Mouse (Mus musculus): ENCODE data around the gene Gm17657. TPM values are rescaled to one million over a fixed set of nuclear protein-coding genes. Genes with fewer than 3 reads are reported as not detected.

The Gm17657 gene
- polyA plus RNA-seq, 1 experiment: 2.4 TPM

GRCm38 (mm10) chr17:29586921-29587320, 37.5 kb upstream of the Gm17657 start:
- Histone ChIP-seq H3K36me3 (ENCODE audit: control insufficient read depth, insufficient read depth, low read length, poor library complexity, severe bottlenecking) (0 out of 2 replicates have a peak, but pooled peaks cover 2% of the 10 kb centered on the region), H3K9me3 (replicated peaks; ENCODE audit: control insufficient read depth, insufficient read depth, low read length, poor library complexity, severe bottlenecking) (no peaks in the 10 kb centered on the region), H3K4me1 (ENCODE audit: control insufficient read depth, insufficient read depth, low read length) (no peaks in the 10 kb centered on the region), H3K4me3 (ENCODE audit: low read depth, low read length) (no peak overlapping the region), H3K27me3 (ENCODE audit: control insufficient read depth, insufficient read depth, low read length, poor library complexity, severe bottlenecking) (no peaks in the 10 kb centered on the region), H3K27ac (ENCODE audit: insufficient read depth, low read length) (no peak overlapping the region), H3K9ac (ENCODE audit: low read depth, poor library complexity, severe bottlenecking) (no peak overlapping the region)
- no peak for TF ChIP-seq POLR2A (IDR thresholded peaks at IDR 0.05; ENCODE audit: insufficient read depth, low read length)

- no peak overlapping the region for H3K4me3 ChIP-seq (ENCODE audit: low read depth, low read length)
- H3K36me3 ChIP-seq (ENCODE audit: control insufficient read depth, insufficient read depth, low read length, poor library complexity, severe bottlenecking): 0 out of 2 replicates have a peak, but pooled peaks cover 2% of the 10 kb centered on the region
- H3K9ac ChIP-seq (ENCODE audit: low read depth, poor library complexity, severe bottlenecking): no peak overlapping the region
- H3K27ac ChIP-seq (ENCODE audit: insufficient read depth, low read length): no peak overlapping the region
- no peaks in the 10 kb centered on the region for H3K4me1 ChIP-seq (ENCODE audit: control insufficient read depth, insufficient read depth, low read length)
- no peaks in the 10 kb centered on the region for H3K9me3 ChIP-seq (replicated peaks; ENCODE audit: control insufficient read depth, insufficient read depth, low read length, poor library complexity, severe bottlenecking)
- no peaks in the 10 kb centered on the region for H3K27me3 ChIP-seq (ENCODE audit: control insufficient read depth, insufficient read depth, low read length, poor library complexity, severe bottlenecking)
- TF ChIP-seq POLR2A (IDR thresholded peaks at IDR 0.05; ENCODE audit: insufficient read depth, low read length) (no peak), EP300 (IDR thresholded peaks at IDR 0.05; ENCODE audit: insufficient read depth, low read depth, low read length) (no peak), CTCF (IDR thresholded peaks at IDR 0.05; ENCODE audit: low read depth, low read length) (no peak)
Observed at GRCm38 (mm10) chr17:29585446-29585845, 36.0 kb upstream of the Gm17657 start.

GRCm38 (mm10) chr17:29584737-29585136, 35.3 kb upstream of the Gm17657 start:
- Histone ChIP-seq H3K27ac (ENCODE audit: insufficient read depth, low read length) (no peak overlapping the region), H3K9me3 (replicated peaks; ENCODE audit: control insufficient read depth, insufficient read depth, low read length, poor library complexity, severe bottlenecking) (no peaks in the 10 kb centered on the region), H3K36me3 (ENCODE audit: control insufficient read depth, insufficient read depth, low read length, poor library complexity, severe bottlenecking) (0 out of 2 replicates have a peak, but pooled peaks cover 2% of the 10 kb centered on the region), H3K4me3 (ENCODE audit: low read depth, low read length) (no peak overlapping the region), H3K4me1 (ENCODE audit: control insufficient read depth, insufficient read depth, low read length) (no peaks in the 10 kb centered on the region), H3K27me3 (ENCODE audit: control insufficient read depth, insufficient read depth, low read length, poor library complexity, severe bottlenecking) (no peaks in the 10 kb centered on the region), H3K9ac (ENCODE audit: low read depth, poor library complexity, severe bottlenecking) (no peak overlapping the region)
- TF ChIP-seq POLR2A (IDR thresholded peaks at IDR 0.05; ENCODE audit: insufficient read depth, low read length): no peak

- Histone ChIP-seq H3K9me3 (replicated peaks; ENCODE audit: control insufficient read depth, insufficient read depth, low read length, poor library complexity, severe bottlenecking) (no peaks in the 10 kb centered on the region), H3K4me3 (ENCODE audit: low read depth, low read length) (no peak overlapping the region), H3K36me3 (ENCODE audit: control insufficient read depth, insufficient read depth, low read length, poor library complexity, severe bottlenecking) (0 out of 2 replicates have a peak, but pooled peaks cover 2% of the 10 kb centered on the region), H3K4me1 (ENCODE audit: control insufficient read depth, insufficient read depth, low read length) (no peaks in the 10 kb centered on the region), H3K9ac (ENCODE audit: low read depth, poor library complexity, severe bottlenecking) (no peak overlapping the region), H3K27me3 (ENCODE audit: control insufficient read depth, insufficient read depth, low read length, poor library complexity, severe bottlenecking) (no peaks in the 10 kb centered on the region), H3K27ac (ENCODE audit: insufficient read depth, low read length) (no peak overlapping the region)
- TF ChIP-seq CTCF (IDR thresholded peaks at IDR 0.05; ENCODE audit: low read depth, low read length) (no peak), POLR2A (IDR thresholded peaks at IDR 0.05; ENCODE audit: insufficient read depth, low read length) (no peak), EP300 (IDR thresholded peaks at IDR 0.05; ENCODE audit: insufficient read depth, low read depth, low read length) (no peak)
Observed at GRCm38 (mm10) chr17:29584306-29584705, 34.9 kb upstream of the Gm17657 start.

DNA sequence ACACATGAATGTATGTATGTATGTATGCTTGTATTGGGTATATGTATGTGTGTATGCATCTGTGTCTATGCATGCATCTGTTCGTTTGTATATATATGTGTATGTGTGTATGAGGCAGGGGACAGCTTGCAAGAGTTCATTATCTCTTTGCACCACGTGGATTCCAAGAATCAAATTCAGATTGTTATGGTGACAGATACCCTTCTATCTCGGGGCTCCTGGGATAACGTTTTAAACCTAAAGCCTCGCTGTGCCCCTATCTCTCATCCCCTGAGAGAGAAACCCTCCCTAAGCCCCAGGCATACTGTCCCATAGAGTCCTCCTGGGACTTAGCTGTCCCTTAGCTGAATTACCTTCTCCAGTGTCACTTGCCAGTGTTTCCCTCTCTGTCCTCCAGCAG, 34.1 kb upstream of the Gm17657 start:
- Histone ChIP-seq H3K4me1 (ENCODE audit: control insufficient read depth, insufficient read depth, low read length) (no peaks in the 10 kb centered on the region), H3K9me3 (replicated peaks; ENCODE audit: control insufficient read depth, insufficient read depth, low read length, poor library complexity, severe bottlenecking) (no peaks in the 10 kb centered on the region), H3K27ac (ENCODE audit: insufficient read depth, low read length) (no peak overlapping the region), H3K27me3 (ENCODE audit: control insufficient read depth, insufficient read depth, low read length, poor library complexity, severe bottlenecking) (no peaks in the 10 kb centered on the region), H3K4me3 (ENCODE audit: low read depth, low read length) (no peak overlapping the region), H3K9ac (ENCODE audit: low read depth, poor library complexity, severe bottlenecking) (no peak overlapping the region), H3K36me3 (ENCODE audit: control insufficient read depth, insufficient read depth, low read length, poor library complexity, severe bottlenecking) (peaks cover 5% of the 10 kb centered on the region; the same call in 1 of the 2 replicates)
- TF ChIP-seq CTCF (IDR thresholded peaks at IDR 0.05; ENCODE audit: low read depth, low read length) (no peak), POLR2A (IDR thresholded peaks at IDR 0.05; ENCODE audit: insufficient read depth, low read length) (no peak), EP300 (IDR thresholded peaks at IDR 0.05; ENCODE audit: insufficient read depth, low read depth, low read length) (no peak)

DNA sequence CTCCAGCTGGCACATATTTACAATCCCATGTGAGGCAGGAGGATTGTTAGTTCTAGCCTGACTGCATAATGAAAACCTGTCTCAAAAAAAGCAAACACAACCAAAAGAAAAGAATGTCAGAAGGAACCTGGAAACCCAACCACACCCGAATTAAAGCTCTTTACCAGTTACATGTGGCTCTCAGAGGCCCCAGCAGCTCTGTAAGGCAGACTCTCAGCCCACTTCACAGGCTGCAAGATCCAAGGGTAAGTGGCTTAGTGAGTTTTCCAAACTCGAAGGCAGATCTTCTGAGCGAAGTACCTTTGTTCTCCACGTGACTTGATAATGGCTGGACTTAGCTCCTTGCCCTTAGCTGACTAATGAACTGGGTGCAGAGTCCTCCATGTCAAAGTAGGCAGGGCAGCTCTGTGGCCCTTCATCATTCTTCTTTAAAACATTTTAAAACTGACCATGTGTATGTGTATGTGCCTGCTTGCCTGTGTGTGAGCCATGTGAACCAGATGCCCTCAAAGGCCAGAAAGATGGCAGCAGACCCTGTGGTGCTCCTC, 30.2 kb upstream of the Gm17657 start:
- TF ChIP-seq POLR2A (IDR thresholded peaks at IDR 0.05; ENCODE audit: insufficient read depth, low read length) (no peak), CTCF (IDR thresholded peaks at IDR 0.05; ENCODE audit: low read depth, low read length) (no peak)
- Histone ChIP-seq H3K36me3 (ENCODE audit: control insufficient read depth, insufficient read depth, low read length, poor library complexity, severe bottlenecking) (peaks cover 8% of the 10 kb centered on the region), H3K4me1 (ENCODE audit: control insufficient read depth, insufficient read depth, low read length) (no peaks in the 10 kb centered on the region), H3K9me3 (replicated peaks; ENCODE audit: control insufficient read depth, insufficient read depth, low read length, poor library complexity, severe bottlenecking) (no peaks in the 10 kb centered on the region), H3K27me3 (ENCODE audit: control insufficient read depth, insufficient read depth, low read length, poor library complexity, severe bottlenecking) (no peaks in the 10 kb centered on the region), H3K27ac (ENCODE audit: insufficient read depth, low read length) (no peak overlapping the region), H3K9ac (ENCODE audit: low read depth, poor library complexity, severe bottlenecking) (no peak overlapping the region), H3K4me3 (ENCODE audit: low read depth, low read length) (no peak overlapping the region)

Data from ES-Bruce4 (cell line).